Mouse (Mus musculus) hindbrain, embryonic 14.5 days (tissue): ENCODE measurements at regions not wholly inside any gene's neighbourhood (a gene's known extent, or its start where the extent isn't known, plus 50 kb on each side); places are given as distances from the start of the nearest gene placed in this dataset.

ENCODE experiments used
- ATAC-seq: fragments of 200-750 bp; cut with Nextera tagmentation; 2 replicates; pipeline ENCODE4 v1.8.0; 2017; ENCODE audit warnings: moderate number of reproducible peaks, mild to moderate bottlenecking, moderate TSS enrichment, moderate library complexity; ENCODE audit not compliant: low FRiP score
- DNase-seq: peaks from one replicate; pipeline ENCODE4 v3.0.0-alpha.2; 2015; ENCODE audit warnings: low spot score
- H3K27ac ChIP-seq: fragments of 300-500 bp; sonication (generic); 2 replicates; pipeline ENCODE4 v1.5.1; 2014; ENCODE audit warnings: mild to moderate bottlenecking, moderate library complexity
- H3K27me3 ChIP-seq: fragments of 300-500 bp; sonication (generic); 2 replicates; pipeline ENCODE4 v1.6.1; 2014; ENCODE audit warnings: mild to moderate bottlenecking, low read length, mixed read lengths; ENCODE audit not compliant: control insufficient read depth, insufficient read depth
- H3K36me3 ChIP-seq: fragments of 300-500 bp; sonication (generic); replicated peaks from 2 replicates; pipeline ENCODE4 v1.6.1; 2014; ENCODE audit not compliant: control insufficient read depth, insufficient read depth
- H3K4me1 ChIP-seq: fragments of 300-500 bp; sonication (generic); replicated peaks from 2 replicates; pipeline ENCODE4 v1.6.1; 2014; ENCODE audit warnings: antibody characterized with exemption, low read length, mixed read lengths; ENCODE audit not compliant: control insufficient read depth, insufficient read depth
- H3K4me2 ChIP-seq: fragments of 300-500 bp; sonication (generic); replicated peaks from 2 replicates; pipeline ENCODE4 v1.6.1; 2014; ENCODE audit warnings: mild to moderate bottlenecking, moderate library complexity
- H3K4me3 ChIP-seq: fragments of 300-500 bp; sonication (generic); replicated peaks from 2 replicates; pipeline ENCODE4 v1.5.1; 2014; ENCODE audit warnings: mild to moderate bottlenecking, low read length
- H3K9ac ChIP-seq: fragments of 300-500 bp; sonication (generic); 2 replicates; pipeline ENCODE4 v1.6.1; 2014
- H3K9me3 ChIP-seq: fragments of 300-500 bp; sonication (generic); 2 replicates; pipeline ENCODE4 v1.6.1; 2016; ENCODE audit warnings: low read length; ENCODE audit not compliant: control insufficient read depth
- WGBS: fragments of 180-500 bp; shearing (Covaris S2); extraction: QIAGEN DNeasy Blood & Tissue Kit; methylation state at CpG from one replicate; pipeline ENCODE4 v1.1.7; 2014; 5-methylcytosine and 5-hydroxymethylcytosine counted together

GRCm38 (mm10) chr13:110929579-110929978 is 325.2 kb upstream of the Actbl2 start:
- WGBS: 93% methylated on average over 1 of the region's 1 CpGs
- ATAC-seq: no peak
- no peaks in the 10 kb centered on the region for H3K36me3 ChIP-seq
- H3K27me3 ChIP-seq: no peaks in the 10 kb centered on the region
- no peak overlapping the region for H3K27ac ChIP-seq
- no peak overlapping the region for H3K9ac ChIP-seq
- H3K9me3 ChIP-seq: no peaks in the 10 kb centered on the region
- H3K4me3 ChIP-seq: no peak overlapping the region
- H3K4me2 ChIP-seq: no peak overlapping the region
- H3K4me1 ChIP-seq: no peaks in the 10 kb centered on the region
- no peak for DNase-seq

GRCm38 (mm10) chr13:110941587-110941986 is 313.2 kb upstream of the Actbl2 start:
- H3K9me3 ChIP-seq: no peaks in the 10 kb centered on the region
- H3K27ac ChIP-seq: no peak overlapping the region
- H3K9ac ChIP-seq: no peak overlapping the region
- 68% methylated on average over 1 of the region's 1 CpGs for WGBS
- H3K27me3 ChIP-seq: no peaks in the 10 kb centered on the region
- ATAC-seq (no peak), DNase-seq (no peak)
- no peak overlapping the region for H3K4me3 ChIP-seq
- H3K36me3 ChIP-seq: no peaks in the 10 kb centered on the region
- H3K4me2 ChIP-seq: no peak overlapping the region
- no peaks in the 10 kb centered on the region for H3K4me1 ChIP-seq

GRCm38 (mm10) chr13:110942986-110943644 is 311.7 kb upstream of the Actbl2 start:
- Histone ChIP-seq H3K27ac (no peak overlapping the region), H3K9ac (no peak overlapping the region), H3K4me2 (no peak overlapping the region), H3K9me3 (no peaks in the 10 kb centered on the region), H3K4me3 (no peak overlapping the region), H3K4me1 (no peaks in the 10 kb centered on the region), H3K27me3 (no peaks in the 10 kb centered on the region), H3K36me3 (no peaks in the 10 kb centered on the region)
- 88% methylated on average over 4 of the region's 4 CpGs for WGBS
- DNase-seq (no peak), ATAC-seq (no peak)

- no peak overlapping the region for H3K4me2 ChIP-seq
- H3K9me3 ChIP-seq: no peaks in the 10 kb centered on the region
- no peak overlapping the region for H3K4me3 ChIP-seq
- H3K36me3 ChIP-seq: no peaks in the 10 kb centered on the region
- ATAC-seq (no peak), DNase-seq (no peak)
- no peaks in the 10 kb centered on the region for H3K4me1 ChIP-seq
- H3K27ac ChIP-seq: no peak overlapping the region
- WGBS: 91% methylated on average over 4 of the region's 4 CpGs
- no peaks in the 10 kb centered on the region for H3K27me3 ChIP-seq
- H3K9ac ChIP-seq: no peak overlapping the region
These were observed 310.8 kb upstream of the Actbl2 start for GRCm38 (mm10) chr13:110944061-110944460.

- no peak overlapping the region for H3K27ac ChIP-seq
- H3K27me3 ChIP-seq: no peaks in the 10 kb centered on the region
- H3K4me1 ChIP-seq: no peaks in the 10 kb centered on the region
- no peak for DNase-seq
- H3K36me3 ChIP-seq: no peaks in the 10 kb centered on the region
- ATAC-seq: no peak
- no peaks in the 10 kb centered on the region for H3K9me3 ChIP-seq
- no peak overlapping the region for H3K4me2 ChIP-seq
- WGBS: 93% methylated on average over 5 of the region's 5 CpGs
- H3K9ac ChIP-seq: no peak overlapping the region
- H3K4me3 ChIP-seq: no peak overlapping the region
These were observed 310.1 kb upstream of the Actbl2 start for GRCm38 (mm10) chr13:110944683-110945082.

- H3K9ac ChIP-seq: no peak overlapping the region
- H3K27ac ChIP-seq: no peak overlapping the region
- DNase-seq (no peak), ATAC-seq (no peak)
- no peaks in the 10 kb centered on the region for H3K36me3 ChIP-seq
- H3K4me1 ChIP-seq: no peaks in the 10 kb centered on the region
- peaks cover 10% of the 10 kb centered on the region; the same call in 1 of the 2 replicates for H3K9me3 ChIP-seq
- 74% methylated on average over 5 of the region's 5 CpGs for WGBS
- H3K27me3 ChIP-seq: no peaks in the 10 kb centered on the region
- H3K4me2 ChIP-seq: no peak overlapping the region
- H3K4me3 ChIP-seq: no peak overlapping the region
These were observed 294.6 kb upstream of the Actbl2 start for GRCm38 (mm10) chr13:110960212-110960611.

GRCm38 (mm10) chr13:110967109-110967508 is 287.7 kb upstream of the Actbl2 start:
- 45% methylated on average over 8 of the region's 8 CpGs for WGBS
- DNase-seq (no peak), ATAC-seq (no peak)

GRCm38 (mm10) chr13:110967626-110968506 is 286.9 kb upstream of the Actbl2 start:
- H3K9me3 ChIP-seq: no peaks in the 10 kb centered on the region
- no peak overlapping the region for H3K4me3 ChIP-seq
- H3K36me3 ChIP-seq: no peaks in the 10 kb centered on the region
- 51% methylated on average over 5 of the region's 5 CpGs for WGBS
- H3K27me3 ChIP-seq: no peaks in the 10 kb centered on the region
- ATAC-seq: peak; percentile 97
- no peak overlapping the region for H3K9ac ChIP-seq
- DNase-seq: peak; percentile 88
- H3K4me1 ChIP-seq: 0 out of 2 replicates have a peak, but pooled peaks cover 5% of the 10 kb centered on the region
- H3K4me2 ChIP-seq: no peak overlapping the region
- no peak overlapping the region for H3K27ac ChIP-seq

More at GRCm38 (mm10) chr13:110967109-110967508, 287.7 kb upstream of the Actbl2 start:
- Histone ChIP-seq H3K9me3 (no peaks in the 10 kb centered on the region), H3K27me3 (no peaks in the 10 kb centered on the region), H3K4me3 (no peak overlapping the region), H3K4me2 (no peak overlapping the region), H3K27ac (no peak overlapping the region), H3K36me3 (no peaks in the 10 kb centered on the region), H3K4me1 (0 out of 2 replicates have a peak, but pooled peaks cover 5% of the 10 kb centered on the region), H3K9ac (no peak overlapping the region)

GRCm38 (mm10) chr13:110968507-110968905 is 286.3 kb upstream of the Actbl2 start:
- H3K4me1 ChIP-seq: 0 out of 2 replicates have a peak, but pooled peaks cover 5% of the 10 kb centered on the region
- ATAC-seq (no peak), DNase-seq (peak; percentile 43)
- H3K36me3 ChIP-seq: no peaks in the 10 kb centered on the region
- H3K9ac ChIP-seq: no peak overlapping the region
- WGBS: 51% methylated on average over 7 of the region's 7 CpGs
- H3K27me3 ChIP-seq: no peaks in the 10 kb centered on the region
- H3K4me3 ChIP-seq: no peak overlapping the region
- H3K9me3 ChIP-seq: no peaks in the 10 kb centered on the region
- no peak overlapping the region for H3K4me2 ChIP-seq
- no peak overlapping the region for H3K27ac ChIP-seq
